Mouse (Mus musculus) liver, adult 2 months (tissue): ENCODE results near the gene Pik3cb. TPM values are rescaled to one million over a fixed set of nuclear protein-coding genes. Genes with fewer than 3 reads are reported as not detected.

ENCODE experiments used
- DNase-seq: peaks from one replicate; pipeline ENCODE4 v3.0.0-alpha.2; 2011; ENCODE audit warnings: low read depth, low spot score; ENCODE audit errors: extremely low read depth
- H3K27ac ChIP-seq: fragments of 200-500 bp; replicated peaks from 2 replicates; pipeline ENCODE4 v1.5.1; 2012; ENCODE audit warnings: low read depth, mild to moderate bottlenecking, control low read depth, inconsistent platforms, low read length; ENCODE audit not compliant: insufficient read depth
- H3K27me3 ChIP-seq: fragments of 200-500 bp; 2 replicates; pipeline ENCODE4 v1.6.1; 2012; ENCODE audit warnings: mild to moderate bottlenecking, moderate library complexity, low read length, inconsistent platforms; ENCODE audit not compliant: control insufficient read depth, insufficient read depth
- H3K36me3 ChIP-seq: fragments of 200-500 bp; 2 replicates; pipeline ENCODE4 v1.6.1; 2012; ENCODE audit warnings: low read length, inconsistent platforms; ENCODE audit not compliant: control insufficient read depth, insufficient read depth
- H3K4me1 ChIP-seq: fragments of 200-500 bp; 2 replicates; pipeline ENCODE4 v1.6.1; 2011; ENCODE audit warnings: low read length; ENCODE audit not compliant: control insufficient read depth, insufficient read depth
- H3K4me3 ChIP-seq: fragments of 200-500 bp; 2 replicates; pipeline ENCODE4 v1.5.1; 2011; ENCODE audit warnings: low read depth, mild to moderate bottlenecking, control low read depth, low read length, moderate library complexity; ENCODE audit not compliant: insufficient read depth
- H3K79me2 ChIP-seq: fragments of 200-500 bp; 2 replicates; pipeline ENCODE4 v1.6.1; 2012; ENCODE audit warnings: inconsistent platforms, mild to moderate bottlenecking, low read length, moderate library complexity; ENCODE audit not compliant: control insufficient read depth, insufficient read depth
- H3K9ac ChIP-seq: fragments of 200-500 bp; 2 replicates; pipeline ENCODE4 v1.6.1; 2012; ENCODE audit warnings: low read depth, mild to moderate bottlenecking, control low read depth, inconsistent platforms, low read length
- CTCF ChIP-seq: fragments of 200-500 bp; IDR thresholded peaks from 2 replicates; pipeline ENCODE4 v1.5.1; 2011; ENCODE audit warnings: low read depth, low read length, control low read depth
- POLR2A ChIP-seq: fragments of 200-500 bp; IDR thresholded peaks from 2 replicates; pipeline ENCODE4 v1.6.1; 2011; ENCODE audit warnings: low read length, control low read depth; ENCODE audit not compliant: insufficient read depth; ENCODE audit errors: extremely low read depth
- WGBS: fragments of 180-500 bp; shearing (Covaris S2); methylation state at CpG from one replicate; pipeline ENCODE4 v1.1.7; 2018; 5-methylcytosine and 5-hydroxymethylcytosine counted together
- polyA plus RNA-seq: library from polyadenylated mRNA; depleted of rRNA; stranded (reverse); fragments of >200 nt; gene quantifications from 2 replicates; pipeline ENCODE4 v1.2.3, GENCODE M21; 2012
- total RNA-seq: library from RNA; depleted of rRNA; stranded (reverse); fragments of >200 nt; gene quantifications from 2 replicates; pipeline ENCODE4 v1.2.3, GENCODE M21; 2014

The Pik3cb gene
- total and polyA plus RNA-seq, 2 experiments: 2.5 to 4.2 TPM

GRCm38 (mm10) chr9:99111085-99111484 is 29.3 kb downstream of the Pik3cb start:
- TF ChIP-seq POLR2A: no peak
- no peak for TF ChIP-seq CTCF
- 83% methylated on average over 1 of the region's 1 CpGs for WGBS
- no peak overlapping the region for H3K9ac ChIP-seq

GRCm38 (mm10) chr9:99110213-99110612 is 30.2 kb downstream of the Pik3cb start:
- H3K4me3 ChIP-seq: no peak overlapping the region
- H3K79me2 ChIP-seq: peaks cover 6% of the 10 kb centered on the region; the same call in 1 of the 2 replicates
- no peaks in the 10 kb centered on the region for H3K36me3 ChIP-seq
- H3K4me1 ChIP-seq: no peaks in the 10 kb centered on the region
- no peak overlapping the region for H3K27ac ChIP-seq
- no peak overlapping the region for H3K9ac ChIP-seq
- TF ChIP-seq CTCF (no peak), POLR2A (no peak)
- 75% methylated on average over 5 of the region's 5 CpGs for WGBS
- no peaks in the 10 kb centered on the region for H3K27me3 ChIP-seq
- no peak for DNase-seq

More at GRCm38 (mm10) chr9:99111085-99111484, 29.3 kb downstream of the Pik3cb start:
- Histone ChIP-seq H3K27ac (no peak overlapping the region), H3K36me3 (no peaks in the 10 kb centered on the region), H3K4me1 (no peaks in the 10 kb centered on the region), H3K79me2 (peaks cover 10% of the 10 kb centered on the region; the same call in 1 of the 2 replicates), H3K4me3 (no peak overlapping the region), H3K27me3 (no peaks in the 10 kb centered on the region)
- no peak for DNase-seq

- Histone ChIP-seq H3K4me3 (no peak overlapping the region), H3K36me3 (no peaks in the 10 kb centered on the region), H3K79me2 (peaks cover 6% of the 10 kb centered on the region; the same call in 1 of the 2 replicates), H3K4me1 (no peaks in the 10 kb centered on the region), H3K9ac (no peak overlapping the region), H3K27me3 (no peaks in the 10 kb centered on the region), H3K27ac (no peak overlapping the region)
- TF ChIP-seq POLR2A (no peak), CTCF (no peak)
- WGBS: 90% methylated on average over 3 of the region's 3 CpGs
- DNase-seq: peak; percentile 31
Measured at GRCm38 (mm10) chr9:99109585-99109984, 30.8 kb downstream of the Pik3cb start.

GRCm38 (mm10) chr9:99104449-99104848 is 36.0 kb downstream of the Pik3cb start:
- TF ChIP-seq CTCF (peak; percentile 27; the same call in 1 of the 2 replicates), POLR2A (no peak)

GRCm38 (mm10) chr9:99103865-99104264 is 36.6 kb downstream of the Pik3cb start:
- DNase-seq: no peak
- H3K27me3 ChIP-seq: no peaks in the 10 kb centered on the region
- no peak overlapping the region for H3K27ac ChIP-seq
- 79% methylated on average over 3 of the region's 3 CpGs for WGBS
- H3K36me3 ChIP-seq: peaks cover 3% of the 10 kb centered on the region; the same call in 1 of the 2 replicates
- TF ChIP-seq CTCF (no peak), POLR2A (no peak)
- H3K79me2 ChIP-seq: no peaks in the 10 kb centered on the region; the same call in 1 of the 2 replicates
- no peak overlapping the region for H3K4me3 ChIP-seq
- no peak overlapping the region for H3K9ac ChIP-seq
- no peaks in the 10 kb centered on the region for H3K4me1 ChIP-seq

More at GRCm38 (mm10) chr9:99104449-99104848, 36.0 kb downstream of the Pik3cb start:
- WGBS: 96% methylated on average over 2 of the region's 2 CpGs
- no peak overlapping the region for H3K9ac ChIP-seq
- DNase-seq: no peak
- no peak overlapping the region for H3K4me3 ChIP-seq
- no peaks in the 10 kb centered on the region; the same call in 1 of the 2 replicates for H3K79me2 ChIP-seq
- H3K27ac ChIP-seq: no peak overlapping the region
- H3K36me3 ChIP-seq: peaks cover 3% of the 10 kb centered on the region; the same call in 1 of the 2 replicates
- H3K4me1 ChIP-seq: no peaks in the 10 kb centered on the region
- H3K27me3 ChIP-seq: no peaks in the 10 kb centered on the region

GRCm38 (mm10) chr9:99098482-99099129 is 41.8 kb downstream of the Pik3cb start:
- no peak for TF ChIP-seq CTCF
- TF ChIP-seq POLR2A: no peak
- Histone ChIP-seq H3K9ac (no peak overlapping the region), H3K4me1 (no peaks in the 10 kb centered on the region), H3K27ac (no peak overlapping the region), H3K27me3 (no peaks in the 10 kb centered on the region), H3K36me3 (peaks cover 9% of the 10 kb centered on the region), H3K79me2 (no peaks in the 10 kb centered on the region), H3K4me3 (no peak overlapping the region)
- 57% methylated on average over 11 of the region's 11 CpGs for WGBS
- no peak for DNase-seq
